Mouse (Mus musculus) bone marrow macrophage, adult 2 months (primary cell): ENCODE measurements at regions not wholly inside any gene's neighbourhood (a gene's known extent, or its start where the extent isn't known, plus 50 kb on each side); places are given as distances from the start of the nearest gene placed in this dataset.

Experiments
- CTCF ChIP-seq: IDR thresholded peaks from 2 replicates; pipeline ENCODE4 v1.5.1; 2012; ENCODE audit warnings: low read depth, mild to moderate bottlenecking, low read length, moderate library complexity
- POLR2A ChIP-seq: IDR thresholded peaks from 2 replicates; pipeline ENCODE4 v1.6.1; 2012; ENCODE audit warnings: mild to moderate bottlenecking, low read depth, low read length, borderline replicate concordance

DNA sequence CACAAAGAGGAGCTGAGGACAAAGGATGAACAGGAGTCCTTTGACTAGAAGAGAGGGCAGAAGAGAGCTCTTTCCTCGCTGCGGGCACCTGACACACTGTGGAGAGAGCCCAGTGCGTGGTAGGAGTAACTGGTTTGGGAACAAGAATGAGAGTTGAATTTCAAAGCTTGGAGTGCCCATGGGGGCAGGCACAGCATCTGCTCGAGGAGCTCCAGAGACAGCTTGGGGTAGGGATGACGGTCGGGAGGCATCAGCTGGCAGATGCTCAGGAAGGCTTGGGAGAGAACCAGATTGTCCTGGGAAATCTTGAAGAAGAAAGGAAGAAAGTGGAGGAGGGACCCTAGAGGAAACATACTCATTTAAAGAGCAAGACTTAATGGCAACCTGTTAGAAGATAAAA, 297.0 kb downstream of the Rps24 start:
- no peak for TF ChIP-seq POLR2A
- TF ChIP-seq CTCF: no peak
